Mouse (Mus musculus) neural tube, embryonic 11.5 days (tissue): ENCODE data around the gene Slx4. TPM values are rescaled to one million over a fixed set of nuclear protein-coding genes. Genes with fewer than 3 reads are reported as not detected.
"Not testable (repeated sequence)": the region's sequence is repeated elsewhere in the genome, so short reads cannot be mapped to it uniquely, and the experiment has no call there.

Experiments
- ATAC-seq: fragments of 200-750 bp; cut with Nextera tagmentation; 2 replicates; pipeline ENCODE4 v1.8.0; 2017; ENCODE audit warnings: moderate number of reproducible peaks, mild to moderate bottlenecking, moderate TSS enrichment, moderate library complexity; ENCODE audit not compliant: insufficient read depth, low FRiP score, low TSS enrichment
- DNase-seq: peaks from one replicate; pipeline ENCODE4 v3.0.0-alpha.2; 2015; ENCODE audit warnings: low spot score
- H3K27ac ChIP-seq: fragments of 300-500 bp; sonication (generic); 2 replicates; pipeline ENCODE4 v1.5.1; 2014; ENCODE audit warnings: low read depth, mild to moderate bottlenecking, low read length
- H3K27me3 ChIP-seq: fragments of 300-500 bp; sonication (generic); 2 replicates; pipeline ENCODE4 v1.6.1; 2014; ENCODE audit warnings: mild to moderate bottlenecking, low read length, mixed read lengths; ENCODE audit not compliant: control insufficient read depth, insufficient read depth
- H3K36me3 ChIP-seq: fragments of 300-500 bp; sonication (generic); 2 replicates; pipeline ENCODE4 v1.6.1; 2014; ENCODE audit warnings: mild to moderate bottlenecking, low read length, moderate library complexity, mixed read lengths; ENCODE audit not compliant: control insufficient read depth, insufficient read depth
- H3K4me1 ChIP-seq: fragments of 300-500 bp; sonication (generic); 2 replicates; pipeline ENCODE4 v1.6.1; 2014; ENCODE audit warnings: low read length, mixed read lengths; ENCODE audit not compliant: control insufficient read depth, insufficient read depth
- H3K4me2 ChIP-seq: fragments of 300-500 bp; sonication (generic); 2 replicates; pipeline ENCODE4 v1.6.1; 2014; ENCODE audit warnings: low read depth, mild to moderate bottlenecking, moderate library complexity
- H3K4me3 ChIP-seq: fragments of 300-500 bp; sonication (generic); 2 replicates; pipeline ENCODE4 v1.5.1; 2014; ENCODE audit warnings: low read depth, low read length
- H3K9ac ChIP-seq: fragments of 300-500 bp; sonication (generic); 2 replicates; pipeline ENCODE4 v1.6.1; 2014; ENCODE audit warnings: mild to moderate bottlenecking, low read length
- H3K9me3 ChIP-seq: fragments of 300-500 bp; sonication (generic); 2 replicates; pipeline ENCODE4 v1.6.1; 2016; ENCODE audit warnings: low read length; ENCODE audit not compliant: control insufficient read depth
- WGBS: fragments of 180-500 bp; shearing (Covaris S2); extraction: QIAGEN DNeasy Blood & Tissue Kit; methylation state at CpG from one replicate; pipeline ENCODE4 v1.1.7; 2014; 5-methylcytosine and 5-hydroxymethylcytosine counted together
- polyA plus RNA-seq: library from polyadenylated mRNA; unstranded; fragments of >200 nt; fragmentation: Nextera tagmentation; extraction: Ambion mirVana; gene quantifications from 2 replicates; pipeline ENCODE4 v1.2.1, GENCODE M21; 2014

Slx4 gene
- polyA plus RNA-seq, 1 experiment from 2014 or later = 35.4 TPM

GRCm38 (mm10) chr16:4021241-4021640 lies 17.7 kb upstream of the Slx4 start:
- 81% methylated on average over 1 of the region's 1 CpGs for WGBS
- DNase-seq (no peak), ATAC-seq (no peak)
- Histone ChIP-seq H3K9me3 (no peaks in the 10 kb centered on the region), H3K36me3 (no peaks in the 10 kb centered on the region), H3K4me1 (no peaks in the 10 kb centered on the region), H3K9ac (no peak overlapping the region), H3K27ac (no peak overlapping the region), H3K27me3 (no peaks in the 10 kb centered on the region), H3K4me2 (no peak overlapping the region), H3K4me3 (no peak overlapping the region)

- not testable (repeated sequence) for H3K4me3 ChIP-seq, H3K36me3 ChIP-seq, H3K9ac ChIP-seq, H3K27ac ChIP-seq, ATAC-seq, H3K9me3 ChIP-seq, H3K4me2 ChIP-seq, DNase-seq, H3K27me3 ChIP-seq, H3K4me1 ChIP-seq
- WGBS = 88% methylated on average over 6 of the region's 6 CpGs
Observed at GRCm38 (mm10) chr16:4017466-4017865, 13.9 kb upstream of the Slx4 start.

GRCm38 (mm10) chr16:4016786-4017185 lies 13.2 kb upstream of the Slx4 start:
- not testable (repeated sequence) for H3K27me3 ChIP-seq, H3K9me3 ChIP-seq, H3K27ac ChIP-seq, H3K9ac ChIP-seq, H3K4me3 ChIP-seq, H3K4me2 ChIP-seq, DNase-seq, ATAC-seq, H3K4me1 ChIP-seq, H3K36me3 ChIP-seq
- WGBS = 79% methylated on average over 17 of the region's 17 CpGs

GRCm38 (mm10) chr16:4014040-4014668 lies 10.6 kb upstream of the Slx4 start:
- whole genome bisulfite sequencing = 82% methylated on average over 5 of the region's 5 CpGs
- no peak for ATAC-seq
- no peak for DNase-seq
- Histone ChIP-seq H3K4me2 (no peak overlapping the region), H3K36me3 (no peaks in the 10 kb centered on the region), H3K27ac (no peak overlapping the region), H3K9me3 (no peaks in the 10 kb centered on the region), H3K4me3 (no peak overlapping the region), H3K4me1 (no peaks in the 10 kb centered on the region), H3K9ac (no peak overlapping the region), H3K27me3 (no peaks in the 10 kb centered on the region)

GRCm38 (mm10) chr16:4012882-4013570 lies 9.5 kb upstream of the Slx4 start:
- no peak for ATAC-seq
- no peak overlapping the region for H3K27ac ChIP-seq
- H3K27me3 ChIP-seq = no peaks in the 10 kb centered on the region
- no peak overlapping the region for H3K4me2 ChIP-seq
- no peak for DNase-seq
- H3K9me3 ChIP-seq = no peaks in the 10 kb centered on the region
- H3K4me3 ChIP-seq = no peak overlapping the region
- H3K36me3 ChIP-seq = no peaks in the 10 kb centered on the region
- H3K9ac ChIP-seq = no peak overlapping the region
- 77% methylated on average over 4 of the region's 4 CpGs for WGBS
- H3K4me1 ChIP-seq = no peaks in the 10 kb centered on the region

GRCm38 (mm10) chr16:3988410-3988809 lies 15.2 kb downstream of the Slx4 start:
- Histone ChIP-seq H3K9me3 (no peaks in the 10 kb centered on the region), H3K9ac (no peak overlapping the region), H3K4me2 (no peak overlapping the region), H3K4me1 (no peaks in the 10 kb centered on the region), H3K4me3 (no peak overlapping the region), H3K27ac (no peak overlapping the region), H3K27me3 (no peaks in the 10 kb centered on the region), H3K36me3 (peaks cover 39% of the 10 kb centered on the region)
- 92% methylated on average over 4 of the region's 4 CpGs for WGBS
- ATAC-seq (no peak), DNase-seq (no peak)

- Histone ChIP-seq H3K4me3 (no peak overlapping the region), H3K27ac (no peak overlapping the region), H3K9me3 (no peaks in the 10 kb centered on the region), H3K9ac (no peak overlapping the region), H3K4me1 (no peaks in the 10 kb centered on the region), H3K4me2 (no peak overlapping the region), H3K27me3 (no peaks in the 10 kb centered on the region), H3K36me3 (peaks cover 36% of the 10 kb centered on the region)
- 65% methylated on average over 7 of the region's 7 CpGs for WGBS
- no peak for DNase-seq
- no peak for ATAC-seq
Observed at GRCm38 (mm10) chr16:3983146-3983700, 20.3 kb downstream of the Slx4 start.

- Histone ChIP-seq H3K27me3 (no peaks in the 10 kb centered on the region), H3K9ac (no peak overlapping the region), H3K9me3 (no peaks in the 10 kb centered on the region), H3K4me2 (no peak overlapping the region), H3K36me3 (peaks cover 27% of the 10 kb centered on the region), H3K4me1 (no peaks in the 10 kb centered on the region), H3K4me3 (no peak overlapping the region), H3K27ac (no peak overlapping the region)
- no peak for ATAC-seq
- 92% methylated on average over 4 of the region's 4 CpGs for WGBS
- DNase-seq = no peak
Observed at GRCm38 (mm10) chr16:3982173-3982572, 21.4 kb downstream of the Slx4 start.

- Histone ChIP-seq H3K4me2 (no peak overlapping the region), H3K36me3 (peaks cover 10% of the 10 kb centered on the region), H3K27ac (no peak overlapping the region), H3K9ac (no peak overlapping the region), H3K4me3 (no peak overlapping the region), H3K9me3 (no peaks in the 10 kb centered on the region), H3K4me1 (no peaks in the 10 kb centered on the region), H3K27me3 (no peaks in the 10 kb centered on the region)
- ATAC-seq (no peak), DNase-seq (no peak)
- 50% methylated on average over 3 of the region's 3 CpGs for WGBS
Observed at GRCm38 (mm10) chr16:3976712-3977111, 26.9 kb downstream of the Slx4 start.
